ENCODE assay signal across 8 mouse cellular contexts in genomic region chr2:167015382-167015718, GRCm38 (mm10). TPM values are rescaled to one million over a fixed set of nuclear protein-coding genes. Genes with fewer than 3 reads are reported as not detected.
A peak's percentile ranks its signal among the peaks of the same experiment; 100 is the strongest.
DNase-seq lines count a peak whose midpoint lies in the region; ATAC-seq and TF ChIP-seq lines count a peak whose summit lies in the region.

No protein-coding gene starts in this region.

- peak overlapping the region; percentile 97 for H3K4me2 ChIP-seq in liver, embryonic 11.5 days

- 0% methylated on average over 21 of the region's 21 CpGs for WGBS in cerebellum, adult 2 months
- WGBS in liver, embryonic 11.5 days: under 1% methylated on average over 21 of the region's 21 CpGs

- no peaks in the 10 kb centered on the region for H3K27me3 ChIP-seq in cerebellum, adult 2 months (ENCODE audit: control insufficient read depth, insufficient read depth, low read length)
- no peaks in the 10 kb centered on the region for H3K27me3 ChIP-seq in testis, adult 2 months (ENCODE audit: control insufficient read depth, insufficient read depth, low read length)
- no peaks in the 10 kb centered on the region for H3K27me3 ChIP-seq in liver, embryonic 11.5 days (replicated peaks; ENCODE audit: control insufficient read depth, insufficient read depth, low read length)

- peak overlapping the region; percentile 87 for H3K4me3 ChIP-seq in cerebellum, adult 2 months (replicated peaks; ENCODE audit: insufficient read depth, low read depth, low read length)
- peak overlapping the region; percentile 92 for H3K4me3 ChIP-seq in testis, adult 2 months (ENCODE audit: control insufficient read depth, low read depth, low read length)
- peak overlapping the region; percentile 98 for H3K4me3 ChIP-seq in liver, embryonic 11.5 days (ENCODE audit: low read depth, low read length)

- no peaks in the 10 kb centered on the region for H3K4me1 ChIP-seq in cerebellum, adult 2 months (ENCODE audit: control insufficient read depth, insufficient read depth, low read length)
- peaks cover 6% of the 10 kb centered on the region; the same call in 1 of the 2 replicates for H3K4me1 ChIP-seq in testis, adult 2 months (ENCODE audit: control insufficient read depth, insufficient read depth, low read length)
- H3K4me1 ChIP-seq in liver, embryonic 11.5 days (replicated peaks; ENCODE audit: control insufficient read depth, insufficient read depth, low read length): peaks cover 7% of the 10 kb centered on the region

- no peak overlapping the region for H3K27ac ChIP-seq in cerebellum, adult 2 months (ENCODE audit: insufficient read depth, low read length)
- peak overlapping the region; percentile 4 for H3K27ac ChIP-seq in testis, adult 2 months (ENCODE audit: control insufficient read depth, insufficient read depth, low read depth, low read length)
- peak overlapping the region; percentile 67 for H3K27ac ChIP-seq in liver, embryonic 11.5 days (ENCODE audit: low read depth, low read length)

- DNase-seq in cerebellum, adult 2 months: no peak
- DNase-seq in cerebellum, postnatal 36 days: no peak
- no peak for DNase-seq in testis, postnatal 14 days (ENCODE audit: low spot score)
- no peak for DNase-seq in liver, embryonic 11.5 days (ENCODE audit: low spot score)
- DNase-seq in urinary bladder, postnatal 36 days (ENCODE audit: low spot score in 2 of 2): no peak
- DNase-seq in thymus, postnatal 36 days: no peak
- no peak for DNase-seq in retina, embryonic 14.5 days (ENCODE audit: low spot score)

- H3K9me3 ChIP-seq in liver, embryonic 11.5 days (ENCODE audit: control insufficient read depth, low read length): no peaks in the 10 kb centered on the region

- ATAC-seq in liver, embryonic 11.5 days (replicated peaks; ENCODE audit: low FRiP score): peak; percentile 68

- no peak for TF ChIP-seq POLR2A in cerebellum, adult 2 months (IDR thresholded peaks at IDR 0.05; ENCODE audit: borderline replicate concordance, insufficient read depth, low read length)
- no peak; the same call in 1 of the 2 replicates for TF ChIP-seq POLR2A in testis, adult 2 months (IDR thresholded peaks at IDR 0.05; ENCODE audit: control insufficient read depth, low read depth, low read length)

- H3K9ac ChIP-seq in liver, embryonic 11.5 days (ENCODE audit: low read depth, low read length): peak overlapping the region; percentile 92

- H3K36me3 ChIP-seq in testis, adult 2 months (ENCODE audit: control insufficient read depth, insufficient read depth, low read length): no peaks in the 10 kb centered on the region; the same call in 1 of the 2 replicates
- H3K36me3 ChIP-seq in liver, embryonic 11.5 days (ENCODE audit: control insufficient read depth, insufficient read depth, low read length): peaks cover 18% of the 10 kb centered on the region

- no peak for TF ChIP-seq CTCF in cerebellum, adult 2 months (IDR thresholded peaks at IDR 0.05; ENCODE audit: borderline replicate concordance, insufficient read depth, low read depth, low read length)
- TF ChIP-seq CTCF in testis, adult 2 months (IDR thresholded peaks at IDR 0.05; ENCODE audit: control insufficient read depth, insufficient read depth, insufficient replicate concordance, low read depth, low read length): no peak

RNA-seq across cellular contexts. Expression of gene Ddx27, which starts 0.4 kb away (rescaled TPM):
- polyA plus RNA-seq in cerebellum, adult 2 months (2012; rRNA removed): 33.5 TPM in 2 replicates
- polyA plus RNA-seq in testis, adult 2 months (2012; rRNA removed): 17.5 and 19.1 TPM in 2 replicates
- 102 and 103 TPM in 2 replicates for polyA plus RNA-seq in liver, embryonic 11.5 days (2014; fragmentation: Nextera tagmentation; extraction: Ambion mirVana)

RNA-seq across cellular contexts. Expression of gene Stau1, which starts 19.3 kb away (rescaled TPM):
- polyA plus RNA-seq in cerebellum, adult 2 months (2012; rRNA removed): 52.2 and 54.9 TPM in 2 replicates
- polyA plus RNA-seq in testis, adult 2 months (2012; rRNA removed): 20.9 and 21.7 TPM in 2 replicates
- polyA plus RNA-seq in liver, embryonic 11.5 days (2014; fragmentation: Nextera tagmentation; extraction: Ambion mirVana): 57.1 and 59.5 TPM in 2 replicates

RNA-seq across cellular contexts. Expression of gene Znfx1, which starts 47.5 kb away (rescaled TPM):
- polyA plus RNA-seq in cerebellum, adult 2 months (2012; rRNA removed): 25.4 and 25.9 TPM in 2 replicates
- polyA plus RNA-seq in testis, adult 2 months (2012; rRNA removed): 42.7 and 43.3 TPM in 2 replicates
- polyA plus RNA-seq in liver, embryonic 11.5 days (2014; fragmentation: Nextera tagmentation; extraction: Ambion mirVana): 10.1 and 11.2 TPM in 2 replicates
